Mouse (Mus musculus): Measurements from ENCODE around the gene Amotl2.

DNA sequence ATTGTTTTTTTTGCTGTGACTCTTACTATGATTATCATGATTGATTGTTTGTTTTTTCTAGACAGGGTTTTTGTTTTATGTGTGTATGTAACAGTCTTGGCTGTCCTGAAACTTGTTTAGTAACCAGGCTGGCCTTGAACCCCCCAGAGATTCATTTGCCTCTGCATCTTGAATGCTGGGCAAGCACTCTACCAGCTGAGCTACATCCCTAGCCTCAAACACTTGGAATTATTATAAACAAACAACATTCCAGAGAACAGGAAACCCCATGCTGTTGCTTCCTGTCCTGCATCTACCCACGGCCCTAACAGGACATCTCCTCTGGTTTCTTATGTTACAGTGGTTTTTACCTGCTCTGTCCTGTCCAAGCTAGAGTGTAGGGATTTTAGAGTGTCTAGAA lies 42.4 kb downstream of the Amotl2 start:
- TF ChIP-seq TAL1 (IDR thresholded peaks at IDR 0.05; ENCODE audit: low read length) (no peak), GATA1 (IDR thresholded peaks at IDR 0.05; ENCODE audit: low read length) (no peak)
